Mouse (Mus musculus): ENCODE measurements around the gene D630003M21Rik. TPM values are rescaled to one million over a fixed set of nuclear protein-coding genes. Genes with fewer than 3 reads are reported as not detected.

D630003M21Rik gene
- total RNA-seq, 2 experiments from 2014 or later, result not detected

DNA sequence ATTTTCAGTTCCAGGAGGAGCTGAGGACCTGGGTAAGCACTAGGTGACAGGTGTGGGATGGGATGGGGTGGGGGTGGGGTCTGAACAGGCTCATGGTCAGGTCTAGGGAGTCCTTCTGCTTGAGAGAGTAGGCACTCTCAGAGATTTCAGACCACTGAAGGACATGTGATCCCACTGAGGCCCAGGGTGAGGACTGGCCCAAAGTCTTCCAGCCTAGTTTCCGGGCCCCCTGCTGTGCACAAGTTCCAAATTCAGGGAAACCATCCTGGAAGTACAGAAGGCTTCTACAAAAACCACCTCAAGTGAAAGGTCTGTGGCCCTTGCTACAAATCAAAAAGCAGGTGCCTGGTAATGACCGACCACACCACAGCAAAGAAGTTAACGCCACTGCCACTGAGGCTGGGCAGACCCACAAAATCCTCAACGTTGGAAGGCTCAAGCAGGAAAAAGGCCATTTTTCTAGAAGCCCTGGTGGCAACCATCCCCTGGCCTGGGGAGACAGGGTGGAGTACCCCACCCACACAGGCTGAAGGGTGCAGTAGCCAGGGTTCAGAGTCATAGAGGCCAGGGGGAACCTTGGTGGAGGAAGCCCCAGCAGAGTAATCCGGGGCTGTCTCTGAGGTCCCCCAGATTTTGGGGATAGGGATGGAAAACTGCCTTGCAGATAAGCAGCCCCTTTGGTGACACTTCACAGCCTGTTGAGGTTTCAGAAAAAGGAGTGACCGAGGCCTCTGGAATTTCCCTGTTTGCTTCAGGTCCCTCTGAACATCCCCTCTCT, 84.1 kb downstream of the D630003M21Rik start:
- ATAC-seq (ENCODE audit: poor library complexity, severe bottlenecking), result no peak

- no peak for ATAC-seq (ENCODE audit: poor library complexity, severe bottlenecking)
Measured at GRCm38 (mm10) chr2:158144263-158144662, 84.8 kb downstream of the D630003M21Rik start.

DNA sequence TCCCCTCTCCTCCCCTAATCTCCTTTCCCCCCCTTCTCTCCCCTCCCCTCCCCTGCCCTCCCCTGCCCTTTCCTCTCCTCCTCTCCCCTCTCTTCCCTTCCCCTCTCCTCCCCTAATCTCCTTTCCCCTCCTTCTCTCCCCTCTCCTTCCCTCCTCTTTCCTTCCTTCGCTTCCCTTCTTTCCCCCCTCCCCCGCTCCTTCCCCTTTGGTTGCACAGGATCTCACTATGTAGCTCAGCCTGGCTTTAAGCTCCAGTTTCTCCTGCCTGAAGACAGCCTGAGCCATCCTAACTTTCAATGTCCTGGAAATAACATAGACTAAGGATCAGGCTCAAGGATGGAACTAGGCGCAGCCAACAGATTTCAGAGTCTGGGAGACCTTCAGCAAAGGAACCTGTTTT, 85.2 kb downstream of the D630003M21Rik start:
- ATAC-seq (ENCODE audit: poor library complexity, severe bottlenecking), result no peak

DNA sequence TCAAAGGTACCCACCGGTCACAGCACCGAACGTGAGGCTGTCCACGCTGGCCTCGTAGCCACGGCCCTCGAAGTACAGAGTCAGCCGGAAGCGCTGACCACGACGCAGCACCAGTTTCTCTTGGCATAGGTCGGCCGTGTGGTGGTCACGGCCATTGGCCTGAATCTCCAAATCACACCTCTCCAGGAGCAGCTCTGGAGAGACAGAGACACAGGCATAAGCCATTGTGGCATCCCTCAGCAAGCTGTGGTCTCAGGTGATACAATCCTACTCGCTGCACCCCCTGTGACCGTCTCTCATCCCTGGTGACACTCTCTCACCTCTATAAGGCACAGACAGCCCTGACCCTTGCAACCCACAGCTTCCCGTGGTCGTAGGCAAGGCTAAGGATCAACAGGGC, 86.0 kb downstream of the D630003M21Rik start:
- no peak for ATAC-seq (ENCODE audit: poor library complexity, severe bottlenecking)

DNA sequence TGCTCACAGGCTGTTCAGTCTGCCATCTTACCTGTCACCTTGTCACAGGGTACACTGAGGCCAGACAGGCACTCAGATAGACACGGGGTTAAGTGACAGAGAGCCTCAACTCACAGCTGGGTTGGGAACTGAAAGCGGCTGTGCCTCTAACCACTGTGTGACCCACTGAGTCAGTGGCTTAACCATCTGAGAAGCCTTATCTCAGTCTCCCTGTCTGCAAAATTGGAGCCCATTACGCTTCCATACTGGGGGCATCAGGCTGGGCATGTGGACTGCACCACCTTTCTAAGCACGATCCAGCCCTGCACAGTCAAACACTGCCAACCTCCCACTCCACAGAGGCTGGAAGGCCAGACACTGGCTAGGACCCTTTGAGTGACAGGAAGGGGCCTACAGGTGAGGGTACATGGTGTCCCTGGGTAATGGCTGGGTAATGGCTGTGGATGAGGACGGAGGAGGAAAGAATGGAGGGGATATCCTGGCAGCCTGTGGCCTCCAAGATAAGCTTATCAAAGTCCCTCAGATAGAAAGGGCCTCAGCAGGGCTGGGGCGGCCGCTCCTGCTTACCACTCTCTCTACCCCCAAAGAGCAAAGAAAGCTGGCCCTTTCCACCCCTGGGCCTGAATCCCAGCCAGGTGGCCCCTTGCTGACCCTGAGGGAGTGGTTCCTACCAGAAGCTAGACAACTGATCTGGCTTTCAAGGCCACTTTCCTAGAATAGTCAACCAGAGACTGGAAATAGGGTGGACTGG, 87.2 kb downstream of the D630003M21Rik start:
- no peak for ATAC-seq (ENCODE audit: poor library complexity, severe bottlenecking)

- ATAC-seq (ENCODE audit: poor library complexity, severe bottlenecking), result no peak
Measured at GRCm38 (mm10) chr2:158141271-158141670, 87.8 kb downstream of the D630003M21Rik start.

DNA sequence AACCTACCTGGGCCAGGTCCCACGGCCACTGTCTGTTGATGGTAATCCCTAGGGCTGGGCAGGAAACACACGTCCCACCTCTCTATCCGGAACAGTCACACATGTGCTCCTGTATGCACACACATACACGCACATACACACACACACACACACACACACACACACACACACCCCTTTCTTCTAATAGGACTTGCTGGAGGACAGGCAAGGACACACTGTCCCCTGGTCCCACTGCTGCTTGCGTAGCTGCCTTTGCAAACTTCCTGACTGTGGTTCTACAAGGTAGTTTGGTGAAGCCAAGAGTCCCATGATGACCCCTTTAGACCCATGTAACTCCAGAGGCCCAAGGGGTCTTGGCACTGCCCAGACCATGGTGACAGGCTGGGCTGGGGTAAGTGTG, 88.4 kb downstream of the D630003M21Rik start:
- ATAC-seq (ENCODE audit: poor library complexity, severe bottlenecking), result no peak

GRCm38 (mm10) chr2:158139628-158140027, 89.4 kb downstream of the D630003M21Rik start:
- ATAC-seq (ENCODE audit: poor library complexity, severe bottlenecking), result no peak

DNA sequence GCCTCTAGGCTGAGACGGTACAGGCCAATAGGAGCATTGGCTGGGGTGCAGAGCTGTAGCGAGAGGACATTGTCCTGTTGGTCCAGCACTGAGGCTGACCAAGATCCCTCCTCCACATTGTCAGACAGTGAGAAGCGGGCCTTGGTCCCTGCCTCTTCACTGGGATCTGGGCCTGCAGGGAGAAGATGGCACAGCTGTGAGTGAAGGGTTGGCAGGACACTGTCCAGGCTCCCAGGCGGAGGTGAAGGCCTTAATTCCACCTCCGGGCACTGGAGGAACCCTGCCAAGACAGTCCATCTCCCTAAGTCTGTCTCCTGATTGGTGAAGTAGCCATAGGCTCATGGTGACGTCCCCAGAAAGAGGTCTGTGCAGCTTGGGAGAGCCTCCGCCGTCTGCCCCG, 90.2 kb downstream of the D630003M21Rik start:
- no peak for ATAC-seq (ENCODE audit: poor library complexity, severe bottlenecking)

GRCm38 (mm10) chr2:158137771-158138170, 91.3 kb downstream of the D630003M21Rik start:
- ATAC-seq (ENCODE audit: poor library complexity, severe bottlenecking), result no peak

- no peak for ATAC-seq (ENCODE audit: poor library complexity, severe bottlenecking)
Measured at GRCm38 (mm10) chr2:158136205-158136604, 92.8 kb downstream of the D630003M21Rik start.

GRCm38 (mm10) chr2:158133050-158133449, 96.0 kb downstream of the D630003M21Rik start:
- ATAC-seq (ENCODE audit: poor library complexity, severe bottlenecking), result peak; percentile 93

Other genes starting within 250 kb of the D630003M21Rik start
- gene Tti1, start 200.8 kb downstream of the D630003M21Rik start, total RNA-seq (2015), result 11.7 and 22.2 TPM in 2 replicates
- 18.7 and 19.7 TPM in 2 replicates for gene Tti1, start 200.8 kb downstream of the D630003M21Rik start, total RNA-seq (2017)
- gene Rprd1b, start 200.7 kb downstream of the D630003M21Rik start, total RNA-seq (2015), result 26.7 and 26.9 TPM in 2 replicates
- gene Rprd1b, start 200.7 kb downstream of the D630003M21Rik start, total RNA-seq (2017), result 17.0 and 21.7 TPM in 2 replicates
- 0.71 and 1.0 TPM in 2 replicates for gene Tgm2, start 82.8 kb downstream of the D630003M21Rik start, total RNA-seq (2015)
- gene Tgm2, start 82.8 kb downstream of the D630003M21Rik start, total RNA-seq (2017), result 2.1 and 2.6 TPM in 2 replicates
- gene Bpi, start 28.9 kb upstream of the D630003M21Rik start, total RNA-seq (2015), result not detected in 2 replicates
- 0.08 TPM in 1 of 2 replicates, not detected in the other for gene Bpi, start 28.9 kb upstream of the D630003M21Rik start, total RNA-seq (2017)
- gene Lbp, start 77.3 kb upstream of the D630003M21Rik start, total RNA-seq (2015), result 31.2 and 40.4 TPM in 2 replicates
- 80.4 and 95.8 TPM in 2 replicates for gene Lbp, start 77.3 kb upstream of the D630003M21Rik start, total RNA-seq (2017)
- not detected in 2 replicates for gene Snhg11, start 146.4 kb upstream of the D630003M21Rik start, total RNA-seq (2015)
- gene Snhg11, start 146.4 kb upstream of the D630003M21Rik start, total RNA-seq (2017), result 0.08 TPM in 1 of 2 replicates, not detected in the other
- 45.3 and 45.4 TPM in 2 replicates for gene Ralgapb, start 180.6 kb upstream of the D630003M21Rik start, total RNA-seq (2015)
- gene Ralgapb, start 180.6 kb upstream of the D630003M21Rik start, total RNA-seq (2017), result 29.7 and 32.2 TPM in 2 replicates

Data from megakaryocyte, adult 5-6 weeks (primary cell).